Mouse (Mus musculus): ENCODE data around the gene Stx1a. TPM values are rescaled to one million over a fixed set of nuclear protein-coding genes. Genes with fewer than 3 reads are reported as not detected.
A peak's percentile ranks its signal among the peaks of the same experiment; 100 is the strongest.

The Stx1a gene
- 8.2 and 10.2 TPM in 2 replicates for polyA plus RNA-seq (2014; fragmentation: Nextera tagmentation; extraction: Ambion mirVana)

DNA sequence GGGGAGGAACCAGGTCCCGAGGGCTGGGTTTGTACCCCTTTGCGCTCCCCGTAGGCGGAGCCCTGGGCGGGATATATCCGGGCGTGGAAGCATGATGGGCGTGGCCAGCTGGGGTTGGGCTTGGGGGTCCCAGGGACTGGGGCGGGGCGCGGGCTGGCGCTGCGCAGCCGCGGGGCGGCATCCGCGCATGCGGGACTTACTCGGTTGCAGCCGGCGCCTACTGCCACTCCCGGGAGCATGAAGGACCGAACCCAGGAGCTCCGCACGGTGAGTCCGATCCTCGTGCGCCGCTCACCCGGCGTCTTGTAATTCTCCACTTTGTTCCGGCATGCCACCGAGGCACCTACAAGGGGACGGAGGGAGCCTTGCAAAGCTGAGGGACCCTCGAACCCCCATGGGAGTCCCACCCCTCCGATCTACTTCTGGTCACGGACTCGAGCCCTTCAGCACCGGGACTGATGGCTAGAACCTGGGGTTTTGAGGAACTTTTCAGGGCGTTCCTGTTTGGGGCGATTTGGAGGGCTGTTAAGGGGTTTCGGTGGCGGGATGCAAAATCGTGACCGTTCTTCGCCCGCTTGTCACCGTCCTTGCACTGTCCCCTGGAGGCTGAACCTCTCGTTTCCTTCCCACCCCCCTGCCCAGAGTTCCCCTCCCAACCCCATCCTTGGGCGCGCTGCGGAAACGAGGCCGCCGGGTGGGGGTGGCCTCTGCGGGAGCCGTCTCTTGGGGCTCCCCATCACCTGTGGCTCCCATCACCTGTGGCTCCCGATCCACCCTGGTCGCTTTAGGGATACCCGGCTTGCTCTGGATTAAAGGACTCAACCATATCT lies at the start of gene Stx1a:
Gene Stx1a (plus strand): TSS at position 139 of the 830 bp plus-strand sequence.
- H3K36me3 ChIP-seq (ENCODE audit: control insufficient read depth, insufficient read depth, low read length): no peaks in the 10 kb centered on the region
- H3K27ac ChIP-seq (replicated peaks; ENCODE audit: low read depth, low read length): no peak within 1 kb of the TSS
- H3K27me3 ChIP-seq (ENCODE audit: control insufficient read depth, insufficient read depth, low read length): no peaks in the 10 kb centered on the region
- H3K9ac ChIP-seq (ENCODE audit: low read length): peak within 1 kb of the TSS; percentile 67
- H3K4me3 ChIP-seq (ENCODE audit: low read depth, low read length): peak within 1 kb of the TSS; percentile 73
- DNase-seq (ENCODE audit: low spot score) (peak; percentile 91), ATAC-seq (ENCODE audit: insufficient number of reproducible peaks, low FRiP score, low TSS enrichment, low read depth) (peak; percentile 92)
- H3K4me2 ChIP-seq (ENCODE audit: low read depth, severe bottlenecking): peak within 1 kb of the TSS; percentile 79
- H3K4me1 ChIP-seq (ENCODE audit: control insufficient read depth, insufficient read depth, low read length): peaks cover 6% of the 10 kb centered on the region; the same call in 1 of the 2 replicates
- H3K9me3 ChIP-seq (ENCODE audit: control insufficient read depth, low read length): no peaks in the 10 kb centered on the region
- WGBS: under 1% methylated on average over 55 of the region's 61 CpGs

DNA sequence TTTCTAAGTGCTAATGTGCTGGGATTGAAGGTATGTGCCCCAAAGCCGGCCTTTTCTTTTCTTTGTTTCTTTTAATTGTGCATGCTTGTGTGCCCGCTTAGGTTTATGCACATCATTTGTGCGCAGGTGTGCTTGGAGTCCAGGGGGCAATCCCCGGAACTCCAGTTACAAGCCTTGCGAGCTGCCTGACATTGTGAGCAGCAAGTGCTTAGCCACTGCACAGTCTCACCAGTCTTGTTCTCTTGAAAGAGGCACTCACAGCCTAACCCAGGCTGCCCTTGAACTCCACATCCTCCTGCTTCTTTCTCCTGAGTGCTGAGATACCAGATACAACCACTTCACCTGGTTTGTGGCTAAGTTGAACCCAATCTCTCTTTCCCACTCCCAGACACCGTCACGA lies 49.8 kb upstream of the Stx1a start:
- Histone ChIP-seq H3K4me1 (ENCODE audit: control insufficient read depth, insufficient read depth, low read length) (no peaks in the 10 kb centered on the region), H3K4me3 (ENCODE audit: low read depth, low read length) (no peak overlapping the region), H3K36me3 (ENCODE audit: control insufficient read depth, insufficient read depth, low read length) (no peaks in the 10 kb centered on the region), H3K4me2 (ENCODE audit: low read depth, severe bottlenecking) (no peak overlapping the region), H3K27me3 (ENCODE audit: control insufficient read depth, insufficient read depth, low read length) (no peaks in the 10 kb centered on the region), H3K9me3 (ENCODE audit: control insufficient read depth, low read length) (no peaks in the 10 kb centered on the region), H3K27ac (replicated peaks; ENCODE audit: low read depth, low read length) (no peak overlapping the region), H3K9ac (ENCODE audit: low read length) (no peak overlapping the region)
- ATAC-seq (ENCODE audit: insufficient number of reproducible peaks, low FRiP score, low TSS enrichment, low read depth) (no peak), DNase-seq (ENCODE audit: low spot score) (no peak)
- 89% methylated on average over 7 of the region's 7 CpGs for WGBS

DNA sequence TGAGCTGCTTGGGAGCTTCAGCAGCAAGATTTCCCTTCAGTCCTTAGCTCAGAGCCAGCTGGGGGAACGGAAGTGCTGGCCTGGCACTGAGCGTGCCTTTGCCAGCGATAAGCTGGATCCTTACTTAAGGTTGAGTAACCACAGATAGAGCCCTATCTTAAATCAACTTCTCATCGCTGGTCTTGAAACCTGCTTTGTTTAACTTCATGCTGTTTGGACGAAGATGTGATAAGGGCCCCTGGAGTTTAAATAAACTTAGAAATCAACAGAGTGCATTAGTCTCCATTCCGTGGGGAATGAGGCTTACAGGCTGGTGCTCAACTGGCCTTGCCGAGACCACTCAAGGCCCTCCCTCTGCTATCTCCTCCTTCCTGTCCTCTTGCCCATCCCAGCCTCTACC lies 49.0 kb upstream of the Stx1a start:
- no peak overlapping the region for H3K4me2 ChIP-seq (ENCODE audit: low read depth, severe bottlenecking)
- WGBS: 73% methylated on average over 7 of the region's 7 CpGs
- no peak for DNase-seq (ENCODE audit: low spot score)
- no peak overlapping the region for H3K9ac ChIP-seq (ENCODE audit: low read length)
- H3K36me3 ChIP-seq (ENCODE audit: control insufficient read depth, insufficient read depth, low read length): no peaks in the 10 kb centered on the region
- ATAC-seq (ENCODE audit: insufficient number of reproducible peaks, low FRiP score, low TSS enrichment, low read depth): no peak
- no peak overlapping the region for H3K4me3 ChIP-seq (ENCODE audit: low read depth, low read length)
- H3K27ac ChIP-seq (replicated peaks; ENCODE audit: low read depth, low read length): no peak overlapping the region
- H3K27me3 ChIP-seq (ENCODE audit: control insufficient read depth, insufficient read depth, low read length): no peaks in the 10 kb centered on the region
- no peaks in the 10 kb centered on the region for H3K9me3 ChIP-seq (ENCODE audit: control insufficient read depth, low read length)
- no peaks in the 10 kb centered on the region for H3K4me1 ChIP-seq (ENCODE audit: control insufficient read depth, insufficient read depth, low read length)

DNA sequence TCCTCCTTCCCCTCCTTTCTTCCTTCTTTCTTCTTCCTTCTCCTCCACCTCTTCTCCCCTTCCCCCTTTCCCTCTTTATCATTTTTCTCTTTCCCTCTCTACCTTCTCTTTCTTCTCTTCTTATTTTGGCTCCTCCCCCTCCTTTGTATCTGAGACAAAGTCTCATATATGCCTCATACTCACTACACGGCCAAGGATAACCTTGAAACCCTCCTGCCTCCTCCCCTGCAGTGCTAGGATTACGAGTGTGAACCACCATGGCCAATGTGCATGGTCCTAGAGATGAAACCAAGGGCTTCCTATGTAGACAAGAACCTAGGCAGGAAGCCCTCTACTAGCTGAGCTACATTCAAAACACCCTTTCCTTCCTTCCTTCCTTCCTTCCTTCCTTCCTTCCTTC lies 48.4 kb upstream of the Stx1a start:
- no peak for DNase-seq (ENCODE audit: low spot score)
- no peak overlapping the region for H3K4me3 ChIP-seq (ENCODE audit: low read depth, low read length)
- no peaks in the 10 kb centered on the region for H3K9me3 ChIP-seq (ENCODE audit: control insufficient read depth, low read length)
- no peak overlapping the region for H3K27ac ChIP-seq (replicated peaks; ENCODE audit: low read depth, low read length)
- no peak overlapping the region for H3K4me2 ChIP-seq (ENCODE audit: low read depth, severe bottlenecking)
- no peaks in the 10 kb centered on the region for H3K27me3 ChIP-seq (ENCODE audit: control insufficient read depth, insufficient read depth, low read length)
- no peak overlapping the region for H3K9ac ChIP-seq (ENCODE audit: low read length)
- ATAC-seq (ENCODE audit: insufficient number of reproducible peaks, low FRiP score, low TSS enrichment, low read depth): no peak
- no peaks in the 10 kb centered on the region for H3K36me3 ChIP-seq (ENCODE audit: control insufficient read depth, insufficient read depth, low read length)
- 71% methylated on average over 2 of the region's 2 CpGs for WGBS
- no peaks in the 10 kb centered on the region for H3K4me1 ChIP-seq (ENCODE audit: control insufficient read depth, insufficient read depth, low read length)

DNA sequence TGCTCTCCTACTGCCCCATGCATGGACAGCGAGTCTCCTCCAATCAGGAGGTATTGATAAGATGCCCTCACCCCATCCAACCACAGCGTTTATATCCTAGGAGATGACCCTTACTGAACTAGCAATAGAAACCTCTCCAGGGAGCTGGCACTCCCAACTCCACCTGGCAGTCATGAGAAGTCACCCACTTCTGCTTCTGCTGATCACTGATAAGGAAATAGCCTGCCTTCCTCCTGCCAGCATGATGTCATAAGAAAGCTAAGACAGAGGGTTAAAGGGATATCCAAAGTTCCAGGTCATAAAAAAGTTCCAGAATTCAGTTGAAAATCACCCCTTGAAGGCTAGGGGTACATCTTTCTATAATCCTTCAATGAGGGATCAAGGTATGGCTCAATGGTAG lies 47.1 kb upstream of the Stx1a start:
- WGBS: 93% methylated on average over 2 of the region's 2 CpGs
- H3K4me1 ChIP-seq (ENCODE audit: control insufficient read depth, insufficient read depth, low read length): no peaks in the 10 kb centered on the region
- H3K36me3 ChIP-seq (ENCODE audit: control insufficient read depth, insufficient read depth, low read length): no peaks in the 10 kb centered on the region
- no peak for DNase-seq (ENCODE audit: low spot score)
- H3K27ac ChIP-seq (replicated peaks; ENCODE audit: low read depth, low read length): no peak overlapping the region
- H3K4me3 ChIP-seq (ENCODE audit: low read depth, low read length): no peak overlapping the region
- no peak for ATAC-seq (ENCODE audit: insufficient number of reproducible peaks, low FRiP score, low TSS enrichment, low read depth)
- H3K4me2 ChIP-seq (ENCODE audit: low read depth, severe bottlenecking): no peak overlapping the region
- H3K27me3 ChIP-seq (ENCODE audit: control insufficient read depth, insufficient read depth, low read length): no peaks in the 10 kb centered on the region
- H3K9ac ChIP-seq (ENCODE audit: low read length): no peak overlapping the region
- H3K9me3 ChIP-seq (ENCODE audit: control insufficient read depth, low read length): no peaks in the 10 kb centered on the region

DNA sequence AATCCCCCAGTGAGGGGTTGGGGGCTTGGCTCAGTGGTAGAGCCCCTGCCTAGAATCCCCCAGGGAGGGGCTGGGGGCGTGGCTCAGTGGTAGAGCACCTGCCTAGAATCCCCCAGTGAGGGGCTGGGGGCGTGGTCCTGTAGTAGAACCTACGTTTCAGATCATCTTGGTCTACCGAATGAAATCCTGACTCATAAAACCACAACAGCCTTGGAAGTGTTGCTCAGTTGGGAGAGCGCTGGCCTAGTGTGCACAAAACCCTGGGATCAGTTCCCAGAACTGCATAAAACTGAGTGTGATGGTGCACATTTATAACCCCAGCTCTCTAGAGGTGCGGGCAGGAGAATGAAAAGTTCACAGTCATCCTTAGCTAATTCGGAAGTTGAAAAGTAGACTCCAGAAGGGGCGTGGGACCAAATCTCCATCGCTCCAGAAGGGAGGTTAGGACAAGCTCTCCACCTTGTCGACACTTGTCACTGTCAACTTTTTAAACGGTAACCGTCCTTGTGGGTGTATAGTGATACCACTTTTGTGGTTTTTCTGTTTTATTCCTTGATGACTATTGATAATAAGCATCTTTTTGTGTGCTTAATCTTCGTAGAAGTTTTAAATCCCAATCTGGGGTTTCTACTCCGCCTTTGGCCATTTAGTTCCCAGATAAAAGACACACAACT lies 46.6 kb upstream of the Stx1a start:
- DNase-seq (ENCODE audit: low spot score) (no peak), ATAC-seq (ENCODE audit: insufficient number of reproducible peaks, low FRiP score, low TSS enrichment, low read depth) (no peak)
- Histone ChIP-seq H3K27me3 (ENCODE audit: control insufficient read depth, insufficient read depth, low read length) (no peaks in the 10 kb centered on the region), H3K4me3 (ENCODE audit: low read depth, low read length) (no peak overlapping the region), H3K4me1 (ENCODE audit: control insufficient read depth, insufficient read depth, low read length) (no peaks in the 10 kb centered on the region), H3K27ac (replicated peaks; ENCODE audit: low read depth, low read length) (no peak overlapping the region), H3K36me3 (ENCODE audit: control insufficient read depth, insufficient read depth, low read length) (no peaks in the 10 kb centered on the region), H3K9me3 (ENCODE audit: control insufficient read depth, low read length) (no peaks in the 10 kb centered on the region), H3K4me2 (ENCODE audit: low read depth, severe bottlenecking) (no peak overlapping the region), H3K9ac (ENCODE audit: low read length) (no peak overlapping the region)
- WGBS: 84% methylated on average over 14 of the region's 14 CpGs

DNA sequence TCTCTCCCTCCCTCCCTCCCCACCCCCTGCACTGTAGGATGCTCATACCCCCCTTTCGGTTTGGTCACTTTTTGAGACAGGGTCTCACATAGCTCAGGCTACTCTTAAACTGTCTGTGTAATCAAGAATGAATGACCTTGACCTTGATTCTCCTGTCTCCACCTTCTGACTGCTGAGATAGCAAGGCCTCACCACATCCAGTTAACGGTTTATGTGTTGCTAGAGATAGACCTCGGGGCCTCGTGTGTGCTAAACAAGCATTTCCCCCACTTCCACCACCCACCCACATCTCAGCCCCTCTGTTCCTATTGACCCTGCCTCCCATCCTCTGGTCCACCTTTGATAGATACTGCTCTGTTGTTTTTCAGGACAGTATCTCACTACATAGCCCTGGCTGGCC lies 45.4 kb upstream of the Stx1a start:
- DNase-seq (ENCODE audit: low spot score) (no peak), ATAC-seq (ENCODE audit: insufficient number of reproducible peaks, low FRiP score, low TSS enrichment, low read depth) (no peak)
- no peak overlapping the region for H3K4me3 ChIP-seq (ENCODE audit: low read depth, low read length)
- H3K27me3 ChIP-seq (ENCODE audit: control insufficient read depth, insufficient read depth, low read length): no peaks in the 10 kb centered on the region
- no peaks in the 10 kb centered on the region for H3K9me3 ChIP-seq (ENCODE audit: control insufficient read depth, low read length)
- H3K27ac ChIP-seq (replicated peaks; ENCODE audit: low read depth, low read length): no peak overlapping the region
- no peaks in the 10 kb centered on the region for H3K4me1 ChIP-seq (ENCODE audit: control insufficient read depth, insufficient read depth, low read length)
- no peak overlapping the region for H3K4me2 ChIP-seq (ENCODE audit: low read depth, severe bottlenecking)
- 82% methylated on average over 4 of the region's 4 CpGs for WGBS
- H3K36me3 ChIP-seq (ENCODE audit: control insufficient read depth, insufficient read depth, low read length): no peaks in the 10 kb centered on the region
- H3K9ac ChIP-seq (ENCODE audit: low read length): no peak overlapping the region

DNA sequence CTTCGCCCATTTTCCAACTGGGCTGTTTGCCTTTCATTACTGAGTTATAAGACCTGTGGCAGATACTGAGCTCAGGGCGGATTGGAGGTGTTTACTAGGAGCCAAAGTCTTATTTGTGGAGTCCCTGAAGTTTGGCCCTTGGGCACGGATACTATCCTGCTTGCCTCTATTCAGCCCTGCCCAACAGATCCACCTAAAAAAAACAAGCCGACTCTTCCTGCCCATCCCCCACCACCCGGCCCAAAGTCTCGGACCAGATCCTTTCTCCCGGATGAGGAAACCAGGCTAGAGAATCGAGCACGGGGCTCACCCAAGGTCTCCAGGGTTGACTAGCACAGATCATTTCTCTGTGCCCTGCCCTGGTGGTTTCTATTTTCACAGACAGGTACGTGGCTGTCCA lies 42.1 kb upstream of the Stx1a start:
- Histone ChIP-seq H3K4me3 (ENCODE audit: low read depth, low read length) (no peak overlapping the region), H3K9me3 (ENCODE audit: control insufficient read depth, low read length) (no peaks in the 10 kb centered on the region), H3K4me2 (ENCODE audit: low read depth, severe bottlenecking) (no peak overlapping the region), H3K27me3 (ENCODE audit: control insufficient read depth, insufficient read depth, low read length) (peaks cover 25% of the 10 kb centered on the region), H3K27ac (replicated peaks; ENCODE audit: low read depth, low read length) (no peak overlapping the region), H3K9ac (ENCODE audit: low read length) (no peak overlapping the region), H3K36me3 (ENCODE audit: control insufficient read depth, insufficient read depth, low read length) (no peaks in the 10 kb centered on the region), H3K4me1 (ENCODE audit: control insufficient read depth, insufficient read depth, low read length) (peaks cover 6% of the 10 kb centered on the region)
- WGBS: 72% methylated on average over 10 of the region's 10 CpGs
- DNase-seq (ENCODE audit: low spot score) (no peak), ATAC-seq (ENCODE audit: insufficient number of reproducible peaks, low FRiP score, low TSS enrichment, low read depth) (no peak)
